Mouse (Mus musculus): ENCODE measurements around the gene Ankrd44. TPM values are rescaled to one million over a fixed set of nuclear protein-coding genes. Genes with fewer than 3 reads are reported as not detected.

Gene Ankrd44
- polyA plus RNA-seq, 1 experiment, result 5.2 TPM

- no peaks in the 10 kb centered on the region for H3K9me3 ChIP-seq (replicated peaks; ENCODE audit: control insufficient read depth, insufficient read depth, low read length, poor library complexity, severe bottlenecking)
- no peaks in the 10 kb centered on the region; the same call in 1 of the 2 replicates for H3K27me3 ChIP-seq (ENCODE audit: control insufficient read depth, insufficient read depth, low read length, poor library complexity, severe bottlenecking)
- no peaks in the 10 kb centered on the region for H3K36me3 ChIP-seq (ENCODE audit: control insufficient read depth, insufficient read depth, low read length, poor library complexity, severe bottlenecking)
- no peak overlapping the region for H3K4me3 ChIP-seq (ENCODE audit: low read depth, low read length)
- no peak overlapping the region for H3K9ac ChIP-seq (ENCODE audit: low read depth, poor library complexity, severe bottlenecking)
- no peaks in the 10 kb centered on the region for H3K4me1 ChIP-seq (ENCODE audit: control insufficient read depth, insufficient read depth, low read length)
- H3K27ac ChIP-seq (ENCODE audit: insufficient read depth, low read length), result no peak overlapping the region
- TF ChIP-seq CTCF (IDR thresholded peaks at IDR 0.05; ENCODE audit: low read depth, low read length), result no peak
- no peak for TF ChIP-seq EP300 (IDR thresholded peaks at IDR 0.05; ENCODE audit: insufficient read depth, low read depth, low read length)
- TF ChIP-seq POLR2A (IDR thresholded peaks at IDR 0.05; ENCODE audit: insufficient read depth, low read length), result no peak
These were observed 131.5 kb downstream of the Ankrd44 start for GRCm38 (mm10) chr1:54794709-54795108.

GRCm38 (mm10) chr1:54791406-54791805 is 134.8 kb downstream of the Ankrd44 start:
- H3K9ac ChIP-seq (ENCODE audit: low read depth, poor library complexity, severe bottlenecking), result no peak overlapping the region
- no peaks in the 10 kb centered on the region for H3K4me1 ChIP-seq (ENCODE audit: control insufficient read depth, insufficient read depth, low read length)
- H3K36me3 ChIP-seq (ENCODE audit: control insufficient read depth, insufficient read depth, low read length, poor library complexity, severe bottlenecking), result no peaks in the 10 kb centered on the region
- H3K4me3 ChIP-seq (ENCODE audit: low read depth, low read length), result no peak overlapping the region
- no peaks in the 10 kb centered on the region; the same call in 1 of the 2 replicates for H3K27me3 ChIP-seq (ENCODE audit: control insufficient read depth, insufficient read depth, low read length, poor library complexity, severe bottlenecking)
- H3K9me3 ChIP-seq (replicated peaks; ENCODE audit: control insufficient read depth, insufficient read depth, low read length, poor library complexity, severe bottlenecking), result no peaks in the 10 kb centered on the region
- no peak overlapping the region for H3K27ac ChIP-seq (ENCODE audit: insufficient read depth, low read length)
- TF ChIP-seq CTCF (IDR thresholded peaks at IDR 0.05; ENCODE audit: low read depth, low read length) (no peak), POLR2A (IDR thresholded peaks at IDR 0.05; ENCODE audit: insufficient read depth, low read length) (no peak), EP300 (IDR thresholded peaks at IDR 0.05; ENCODE audit: insufficient read depth, low read depth, low read length) (no peak)

GRCm38 (mm10) chr1:54789327-54789960 is 136.7 kb downstream of the Ankrd44 start:
- no peaks in the 10 kb centered on the region for H3K9me3 ChIP-seq (replicated peaks; ENCODE audit: control insufficient read depth, insufficient read depth, low read length, poor library complexity, severe bottlenecking)
- no peak overlapping the region for H3K27ac ChIP-seq (ENCODE audit: insufficient read depth, low read length)
- no peaks in the 10 kb centered on the region for H3K4me1 ChIP-seq (ENCODE audit: control insufficient read depth, insufficient read depth, low read length)
- H3K4me3 ChIP-seq (ENCODE audit: low read depth, low read length), result no peak overlapping the region
- H3K36me3 ChIP-seq (ENCODE audit: control insufficient read depth, insufficient read depth, low read length, poor library complexity, severe bottlenecking), result no peaks in the 10 kb centered on the region
- TF ChIP-seq EP300 (IDR thresholded peaks at IDR 0.05; ENCODE audit: insufficient read depth, low read depth, low read length) (no peak), POLR2A (IDR thresholded peaks at IDR 0.05; ENCODE audit: insufficient read depth, low read length) (no peak), CTCF (IDR thresholded peaks at IDR 0.05; ENCODE audit: low read depth, low read length) (no peak)
- no peaks in the 10 kb centered on the region; the same call in 1 of the 2 replicates for H3K27me3 ChIP-seq (ENCODE audit: control insufficient read depth, insufficient read depth, low read length, poor library complexity, severe bottlenecking)
- H3K9ac ChIP-seq (ENCODE audit: low read depth, poor library complexity, severe bottlenecking), result no peak overlapping the region

GRCm38 (mm10) chr1:54788337-54788736 is 137.8 kb downstream of the Ankrd44 start:
- Histone ChIP-seq H3K4me1 (ENCODE audit: control insufficient read depth, insufficient read depth, low read length) (no peaks in the 10 kb centered on the region), H3K9ac (ENCODE audit: low read depth, poor library complexity, severe bottlenecking) (no peak overlapping the region), H3K27ac (ENCODE audit: insufficient read depth, low read length) (no peak overlapping the region), H3K9me3 (replicated peaks; ENCODE audit: control insufficient read depth, insufficient read depth, low read length, poor library complexity, severe bottlenecking) (no peaks in the 10 kb centered on the region), H3K36me3 (ENCODE audit: control insufficient read depth, insufficient read depth, low read length, poor library complexity, severe bottlenecking) (no peaks in the 10 kb centered on the region), H3K27me3 (ENCODE audit: control insufficient read depth, insufficient read depth, low read length, poor library complexity, severe bottlenecking) (no peaks in the 10 kb centered on the region; the same call in 1 of the 2 replicates), H3K4me3 (ENCODE audit: low read depth, low read length) (no peak overlapping the region)
- TF ChIP-seq EP300 (IDR thresholded peaks at IDR 0.05; ENCODE audit: insufficient read depth, low read depth, low read length), result no peak
- TF ChIP-seq CTCF (IDR thresholded peaks at IDR 0.05; ENCODE audit: low read depth, low read length), result no peak
- no peak for TF ChIP-seq POLR2A (IDR thresholded peaks at IDR 0.05; ENCODE audit: insufficient read depth, low read length)

GRCm38 (mm10) chr1:54778151-54778550 is 148.0 kb downstream of the Ankrd44 start:
- Histone ChIP-seq H3K27ac (ENCODE audit: insufficient read depth, low read length) (no peak overlapping the region), H3K27me3 (ENCODE audit: control insufficient read depth, insufficient read depth, low read length, poor library complexity, severe bottlenecking) (no peaks in the 10 kb centered on the region), H3K36me3 (ENCODE audit: control insufficient read depth, insufficient read depth, low read length, poor library complexity, severe bottlenecking) (no peaks in the 10 kb centered on the region), H3K4me1 (ENCODE audit: control insufficient read depth, insufficient read depth, low read length) (no peaks in the 10 kb centered on the region), H3K4me3 (ENCODE audit: low read depth, low read length) (no peak overlapping the region), H3K9ac (ENCODE audit: low read depth, poor library complexity, severe bottlenecking) (no peak overlapping the region), H3K9me3 (replicated peaks; ENCODE audit: control insufficient read depth, insufficient read depth, low read length, poor library complexity, severe bottlenecking) (no peaks in the 10 kb centered on the region)
- TF ChIP-seq CTCF (IDR thresholded peaks at IDR 0.05; ENCODE audit: low read depth, low read length), result no peak
- TF ChIP-seq EP300 (IDR thresholded peaks at IDR 0.05; ENCODE audit: insufficient read depth, low read depth, low read length), result no peak
- TF ChIP-seq POLR2A (IDR thresholded peaks at IDR 0.05; ENCODE audit: insufficient read depth, low read length), result no peak

GRCm38 (mm10) chr1:54777104-54777503 is 149.1 kb downstream of the Ankrd44 start:
- Histone ChIP-seq H3K4me3 (ENCODE audit: low read depth, low read length) (no peak overlapping the region), H3K9ac (ENCODE audit: low read depth, poor library complexity, severe bottlenecking) (no peak overlapping the region), H3K4me1 (ENCODE audit: control insufficient read depth, insufficient read depth, low read length) (no peaks in the 10 kb centered on the region), H3K36me3 (ENCODE audit: control insufficient read depth, insufficient read depth, low read length, poor library complexity, severe bottlenecking) (no peaks in the 10 kb centered on the region), H3K27ac (ENCODE audit: insufficient read depth, low read length) (no peak overlapping the region), H3K9me3 (replicated peaks; ENCODE audit: control insufficient read depth, insufficient read depth, low read length, poor library complexity, severe bottlenecking) (no peaks in the 10 kb centered on the region), H3K27me3 (ENCODE audit: control insufficient read depth, insufficient read depth, low read length, poor library complexity, severe bottlenecking) (no peaks in the 10 kb centered on the region)
- no peak for TF ChIP-seq CTCF (IDR thresholded peaks at IDR 0.05; ENCODE audit: low read depth, low read length)
- no peak for TF ChIP-seq POLR2A (IDR thresholded peaks at IDR 0.05; ENCODE audit: insufficient read depth, low read length)
- no peak for TF ChIP-seq EP300 (IDR thresholded peaks at IDR 0.05; ENCODE audit: insufficient read depth, low read depth, low read length)

Measured in ES-Bruce4 (cell line).